Mouse (Mus musculus): Measurements from ENCODE around the gene Rps10. TPM values are rescaled to one million over a fixed set of nuclear protein-coding genes. Genes with fewer than 3 reads are reported as not detected.
A peak's percentile ranks its signal among the peaks of the same experiment; 100 is the strongest.

The Rps10 gene
- total and polyA plus RNA-seq, 2 experiments from 2014 or later: 486 to 1,352 TPM

- H3K27ac ChIP-seq (ENCODE audit: low read depth): no peak overlapping the region
- ATAC-seq (ENCODE audit: insufficient read depth, low read depth): no peak
- H3K9me3 ChIP-seq (replicated peaks; ENCODE audit: control insufficient read depth, low read length): no peaks in the 10 kb centered on the region
- no peaks in the 10 kb centered on the region for H3K27me3 ChIP-seq (ENCODE audit: control insufficient read depth, insufficient read depth, low read length)
- H3K4me2 ChIP-seq (ENCODE audit: low read depth, low read length): no peak overlapping the region
- no peak overlapping the region for H3K9ac ChIP-seq (replicated peaks; ENCODE audit: low read depth, low read length)
- H3K4me3 ChIP-seq (ENCODE audit: low read depth, low read length): no peak overlapping the region
- H3K4me1 ChIP-seq (ENCODE audit: control insufficient read depth, insufficient read depth): peaks cover 30% of the 10 kb centered on the region
- whole genome bisulfite sequencing: 54% methylated on average over 4 of the region's 4 CpGs
- peaks cover 20% of the 10 kb centered on the region; the same call in 1 of the 2 replicates for H3K36me3 ChIP-seq (replicated peaks; ENCODE audit: control insufficient read depth, insufficient read depth, low read length)
- TF ChIP-seq EP300 (IDR thresholded peaks at IDR 0.05; ENCODE audit: low read depth) (no peak), CTCF (IDR thresholded peaks at IDR 0.05; ENCODE audit: low read depth) (no peak)
- no peak for DNase-seq (ENCODE audit: low spot score)
These were observed 23.5 kb downstream of the Rps10 start for GRCm38 (mm10) chr17:27613016-27613415.

GRCm38 (mm10) chr17:27611994-27612393 is 24.5 kb downstream of the Rps10 start:
- TF ChIP-seq EP300 (IDR thresholded peaks at IDR 0.05; ENCODE audit: low read depth) (no peak), CTCF (IDR thresholded peaks at IDR 0.05; ENCODE audit: low read depth) (no peak)
- Histone ChIP-seq H3K4me1 (ENCODE audit: control insufficient read depth, insufficient read depth) (peaks cover 30% of the 10 kb centered on the region), H3K4me2 (ENCODE audit: low read depth, low read length) (no peak overlapping the region), H3K27me3 (ENCODE audit: control insufficient read depth, insufficient read depth, low read length) (no peaks in the 10 kb centered on the region), H3K27ac (ENCODE audit: low read depth) (peak overlapping the region; percentile 50; the same call in 1 of the 2 replicates), H3K36me3 (replicated peaks; ENCODE audit: control insufficient read depth, insufficient read depth, low read length) (peaks cover 22% of the 10 kb centered on the region; the same call in 1 of the 2 replicates), H3K9me3 (replicated peaks; ENCODE audit: control insufficient read depth, low read length) (no peaks in the 10 kb centered on the region), H3K9ac (replicated peaks; ENCODE audit: low read depth, low read length) (no peak overlapping the region), H3K4me3 (ENCODE audit: low read depth, low read length) (no peak overlapping the region)
- no peak for ATAC-seq (ENCODE audit: insufficient read depth, low read depth)
- DNase-seq (ENCODE audit: low spot score): no peak
- WGBS: 56% methylated on average over 5 of the region's 5 CpGs

- peaks cover 30% of the 10 kb centered on the region for H3K4me1 ChIP-seq (ENCODE audit: control insufficient read depth, insufficient read depth)
- H3K27me3 ChIP-seq (ENCODE audit: control insufficient read depth, insufficient read depth, low read length): no peaks in the 10 kb centered on the region
- no peaks in the 10 kb centered on the region for H3K9me3 ChIP-seq (replicated peaks; ENCODE audit: control insufficient read depth, low read length)
- no peak overlapping the region for H3K9ac ChIP-seq (replicated peaks; ENCODE audit: low read depth, low read length)
- ATAC-seq (ENCODE audit: insufficient read depth, low read depth) (no peak), DNase-seq (ENCODE audit: low spot score) (no peak)
- no peak overlapping the region for H3K4me3 ChIP-seq (ENCODE audit: low read depth, low read length)
- TF ChIP-seq CTCF (IDR thresholded peaks at IDR 0.05; ENCODE audit: low read depth) (no peak), EP300 (IDR thresholded peaks at IDR 0.05; ENCODE audit: low read depth) (no peak)
- peaks cover 22% of the 10 kb centered on the region; the same call in 1 of the 2 replicates for H3K36me3 ChIP-seq (replicated peaks; ENCODE audit: control insufficient read depth, insufficient read depth, low read length)
- H3K27ac ChIP-seq (ENCODE audit: low read depth): peak overlapping the region; percentile 50
- H3K4me2 ChIP-seq (ENCODE audit: low read depth, low read length): no peak overlapping the region
- 31% methylated on average over 3 of the region's 3 CpGs for WGBS
These were observed 25.0 kb downstream of the Rps10 start for GRCm38 (mm10) chr17:27611519-27611884.

- WGBS: 39% methylated on average over 10 of the region's 10 CpGs
- TF ChIP-seq EP300 (IDR thresholded peaks at IDR 0.05; ENCODE audit: low read depth) (no peak), CTCF (IDR thresholded peaks at IDR 0.05; ENCODE audit: low read depth) (no peak)
- no peaks in the 10 kb centered on the region for H3K27me3 ChIP-seq (ENCODE audit: control insufficient read depth, insufficient read depth, low read length)
- no peak overlapping the region; the same call in 1 of the 2 replicates for H3K9ac ChIP-seq (replicated peaks; ENCODE audit: low read depth, low read length)
- ATAC-seq (ENCODE audit: insufficient read depth, low read depth): no peak
- H3K4me3 ChIP-seq (ENCODE audit: low read depth, low read length): no peak overlapping the region
- no peak for DNase-seq (ENCODE audit: low spot score)
- H3K36me3 ChIP-seq (replicated peaks; ENCODE audit: control insufficient read depth, insufficient read depth, low read length): peaks cover 22% of the 10 kb centered on the region; the same call in 1 of the 2 replicates
- H3K27ac ChIP-seq (ENCODE audit: low read depth): peak overlapping the region; percentile 50
- no peak overlapping the region for H3K4me2 ChIP-seq (ENCODE audit: low read depth, low read length)
- H3K9me3 ChIP-seq (replicated peaks; ENCODE audit: control insufficient read depth, low read length): no peaks in the 10 kb centered on the region
- peaks cover 33% of the 10 kb centered on the region for H3K4me1 ChIP-seq (ENCODE audit: control insufficient read depth, insufficient read depth)
These were observed 25.6 kb downstream of the Rps10 start for GRCm38 (mm10) chr17:27610679-27611518.

GRCm38 (mm10) chr17:27609576-27609975 is 26.9 kb downstream of the Rps10 start:
- H3K36me3 ChIP-seq (replicated peaks; ENCODE audit: control insufficient read depth, insufficient read depth, low read length): peaks cover 20% of the 10 kb centered on the region; the same call in 1 of the 2 replicates
- no peak overlapping the region for H3K4me2 ChIP-seq (ENCODE audit: low read depth, low read length)
- no peak for DNase-seq (ENCODE audit: low spot score)
- H3K27me3 ChIP-seq (ENCODE audit: control insufficient read depth, insufficient read depth, low read length): no peaks in the 10 kb centered on the region
- ATAC-seq (ENCODE audit: insufficient read depth, low read depth): no peak
- no peaks in the 10 kb centered on the region for H3K9me3 ChIP-seq (replicated peaks; ENCODE audit: control insufficient read depth, low read length)
- no peak overlapping the region for H3K4me3 ChIP-seq (ENCODE audit: low read depth, low read length)
- WGBS: 85% methylated on average over 7 of the region's 7 CpGs
- no peak overlapping the region for H3K27ac ChIP-seq (ENCODE audit: low read depth)
- H3K9ac ChIP-seq (replicated peaks; ENCODE audit: low read depth, low read length): no peak overlapping the region
- H3K4me1 ChIP-seq (ENCODE audit: control insufficient read depth, insufficient read depth): peaks cover 35% of the 10 kb centered on the region
- TF ChIP-seq CTCF (IDR thresholded peaks at IDR 0.05; ENCODE audit: low read depth): no peak
- no peak for TF ChIP-seq EP300 (IDR thresholded peaks at IDR 0.05; ENCODE audit: low read depth)
